Mouse (Mus musculus) testis, adult 10 weeks (tissue): ENCODE data around the gene Gm11007. TPM values are rescaled to one million over a fixed set of nuclear protein-coding genes. Genes with fewer than 3 reads are reported as not detected.

ENCODE experiments used
- polyA plus RNA-seq: library from polyadenylated mRNA; stranded (reverse); fragments of 350-450 nt; fragmentation: Illumina TruSeq; extraction: RNeasy Lipid Tissue Mini Kit (QIAGEN cat#74804); gene quantifications from one replicate; pipeline ENCODE4 v1.2.3, GENCODE M21; 2014; ENCODE audit warnings: low read depth, low replicate concordance

The Gm11007 gene
- polyA plus RNA-seq, result 10.5 TPM

GRCm38 (mm10) chr2:175643678-175644077 lies at the start of gene Gm11007:
TSS of gene Gm11007 (plus strand) at chr2:175643978.

Other genes starting within 250 kb of the Gm11007 start
- 7.5 TPM for gene Gm4724, start 208.2 kb upstream of the Gm11007 start, polyA plus RNA-seq
- 4.0 TPM for gene Zfp965, start 174.0 kb upstream of the Gm11007 start, polyA plus RNA-seq
- not detected for gene Zfp969, start 59.7 kb downstream of the Gm11007 start, polyA plus RNA-seq
- gene Gm2007, start 97.6 kb downstream of the Gm11007 start, polyA plus RNA-seq, result 10.5 TPM
- 3.7 TPM for gene Gm14288, start 157.1 kb downstream of the Gm11007 start, polyA plus RNA-seq
- 4.7 TPM for gene Gm6710, start 225.2 kb downstream of the Gm11007 start, polyA plus RNA-seq